Mouse (Mus musculus) cortical plate, adult 2 months (tissue): ENCODE measurements around the gene Gper1. TPM values are rescaled to one million over a fixed set of nuclear protein-coding genes. Genes with fewer than 3 reads are reported as not detected.

ENCODE experiments used
- H3K27ac ChIP-seq: fragments of 200-500 bp; 2 replicates; pipeline ENCODE4 v1.5.1; 2012; ENCODE audit warnings: low read length, control low read depth, inconsistent platforms; ENCODE audit not compliant: insufficient read depth
- H3K4me1 ChIP-seq: fragments of 200-500 bp; 2 replicates; pipeline ENCODE4 v1.6.1; 2011; ENCODE audit warnings: low read length; ENCODE audit not compliant: control insufficient read depth, insufficient read depth
- H3K4me3 ChIP-seq: fragments of 200-500 bp; 2 replicates; pipeline ENCODE4 v1.5.1; 2011; ENCODE audit warnings: mild to moderate bottlenecking, low read length, control low read depth; ENCODE audit not compliant: insufficient read depth
- CTCF ChIP-seq: fragments of 200-500 bp; IDR thresholded peaks from 2 replicates; pipeline ENCODE4 v1.5.1; 2011; ENCODE audit warnings: mild to moderate bottlenecking, control low read depth, low read length; ENCODE audit not compliant: insufficient read depth; ENCODE audit errors: extremely low read depth
- POLR2A ChIP-seq: fragments of 200-500 bp; IDR thresholded peaks from 2 replicates; pipeline ENCODE4 v1.6.1; 2011; ENCODE audit warnings: mild to moderate bottlenecking, low read length, control low read depth; ENCODE audit not compliant: insufficient read depth; ENCODE audit errors: extremely low read depth
- polyA plus RNA-seq: library from polyadenylated mRNA; depleted of rRNA; stranded (reverse); fragments of >200 nt; gene quantifications from 2 replicates; pipeline ENCODE4 v1.2.3, GENCODE M21; 2012

Gene Gper1
- polyA plus RNA-seq, 1 experiment = 4.8 TPM

GRCm38 (mm10) chr5:139409412-139409811 lies 13.5 kb upstream of the Gper1 start:
- Histone ChIP-seq H3K4me1 (no peaks in the 10 kb centered on the region; the same call in 1 of the 2 replicates), H3K27ac (peak overlapping the region; percentile 78), H3K4me3 (no peak overlapping the region)
- no peak for TF ChIP-seq POLR2A
- no peak for TF ChIP-seq CTCF

DNA sequence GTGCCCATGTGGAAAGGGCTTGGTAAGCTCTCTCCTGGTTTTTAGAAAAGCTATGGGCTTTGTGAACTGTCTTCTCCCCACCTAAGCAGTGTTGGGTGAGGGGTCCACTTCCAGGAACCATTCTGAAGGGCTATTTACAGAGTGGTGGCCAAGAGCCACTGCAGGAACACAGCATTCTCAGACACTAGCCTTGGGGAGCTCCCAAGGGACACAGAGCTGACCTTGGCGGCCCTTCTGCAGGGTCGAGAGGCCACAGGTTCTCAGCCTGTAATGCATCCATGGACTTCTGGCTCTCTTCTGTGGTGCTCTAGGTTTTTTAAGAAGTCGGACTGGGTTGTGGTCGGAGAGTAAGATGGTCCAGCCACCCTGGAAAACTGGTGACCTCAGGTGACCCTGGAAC lies 12.9 kb upstream of the Gper1 start:
- Histone ChIP-seq H3K4me1 (no peaks in the 10 kb centered on the region; the same call in 1 of the 2 replicates), H3K27ac (peak overlapping the region; percentile 78), H3K4me3 (no peak overlapping the region)
- TF ChIP-seq CTCF = no peak
- TF ChIP-seq POLR2A = no peak

- no peaks in the 10 kb centered on the region; the same call in 1 of the 2 replicates for H3K4me1 ChIP-seq
- no peak overlapping the region for H3K4me3 ChIP-seq
These were observed 11.8 kb upstream of the Gper1 start for GRCm38 (mm10) chr5:139411117-139411516.

GRCm38 (mm10) chr5:139411665-139412314 lies 11.2 kb upstream of the Gper1 start:
- Histone ChIP-seq H3K4me1 (no peaks in the 10 kb centered on the region; the same call in 1 of the 2 replicates), H3K4me3 (no peak overlapping the region), H3K27ac (no peak overlapping the region)
- TF ChIP-seq CTCF (no peak), POLR2A (no peak)

More at GRCm38 (mm10) chr5:139411117-139411516, 11.8 kb upstream of the Gper1 start:
- no peak overlapping the region for H3K27ac ChIP-seq
- TF ChIP-seq POLR2A = no peak

DNA sequence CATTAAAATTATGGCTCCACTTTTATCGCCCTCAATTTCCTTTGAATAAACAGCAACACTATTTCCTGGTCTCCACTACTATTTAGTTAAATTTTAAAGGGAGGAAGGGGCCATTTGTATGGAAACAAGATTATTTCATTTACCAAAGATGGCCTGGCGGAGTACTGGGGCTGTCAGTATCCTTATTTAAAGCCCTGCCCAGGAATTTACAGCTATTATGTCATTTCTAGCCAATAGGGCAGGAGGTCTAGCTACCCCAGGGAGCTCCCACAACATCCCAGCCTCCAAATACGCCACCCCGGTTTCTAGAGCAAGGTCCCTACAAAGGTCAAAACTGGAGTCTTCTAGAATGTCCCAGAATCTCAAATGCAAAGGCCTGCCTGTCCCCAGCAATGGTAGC lies 9.4 kb upstream of the Gper1 start:
- Histone ChIP-seq H3K4me1 (no peaks in the 10 kb centered on the region), H3K4me3 (no peak overlapping the region), H3K27ac (no peak overlapping the region)
- TF ChIP-seq CTCF (no peak), POLR2A (no peak)

DNA sequence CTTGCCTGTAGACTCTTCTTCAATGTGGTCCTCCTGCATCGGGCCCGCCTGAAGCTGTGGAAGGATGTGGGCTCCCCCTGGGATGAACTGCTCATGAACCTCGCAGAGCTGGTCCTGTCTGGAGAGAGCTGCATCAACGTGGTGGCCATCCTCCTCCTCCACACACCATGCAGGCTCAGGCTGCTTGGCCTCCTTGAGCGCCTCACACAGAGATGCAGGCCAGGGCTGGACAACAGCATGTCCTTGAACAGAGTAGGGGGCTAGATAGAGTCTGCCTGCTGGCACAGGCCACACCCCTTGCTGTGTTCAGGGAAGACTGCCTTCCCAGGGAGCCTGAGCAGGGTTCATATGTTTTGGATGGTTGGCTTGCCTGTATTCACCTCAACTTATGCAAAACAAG lies 8.0 kb upstream of the Gper1 start:
- H3K4me1 ChIP-seq = no peaks in the 10 kb centered on the region
- no peak overlapping the region for H3K4me3 ChIP-seq
- H3K27ac ChIP-seq = no peak overlapping the region
- no peak for TF ChIP-seq POLR2A
- TF ChIP-seq CTCF = no peak

GRCm38 (mm10) chr5:139416942-139417341 lies 6.0 kb upstream of the Gper1 start:
- Histone ChIP-seq H3K4me1 (no peaks in the 10 kb centered on the region), H3K4me3 (no peak overlapping the region), H3K27ac (no peak overlapping the region)
- TF ChIP-seq POLR2A (no peak), CTCF (no peak)

- 0 out of 2 replicates have a peak, but pooled peaks have one; percentile 9 for TF ChIP-seq CTCF
- no peak for TF ChIP-seq POLR2A
- H3K27ac ChIP-seq = no peak overlapping the region
- no peak overlapping the region for H3K4me3 ChIP-seq
- H3K4me1 ChIP-seq = no peaks in the 10 kb centered on the region
These were observed 5.5 kb upstream of the Gper1 start for GRCm38 (mm10) chr5:139417480-139417879.

DNA sequence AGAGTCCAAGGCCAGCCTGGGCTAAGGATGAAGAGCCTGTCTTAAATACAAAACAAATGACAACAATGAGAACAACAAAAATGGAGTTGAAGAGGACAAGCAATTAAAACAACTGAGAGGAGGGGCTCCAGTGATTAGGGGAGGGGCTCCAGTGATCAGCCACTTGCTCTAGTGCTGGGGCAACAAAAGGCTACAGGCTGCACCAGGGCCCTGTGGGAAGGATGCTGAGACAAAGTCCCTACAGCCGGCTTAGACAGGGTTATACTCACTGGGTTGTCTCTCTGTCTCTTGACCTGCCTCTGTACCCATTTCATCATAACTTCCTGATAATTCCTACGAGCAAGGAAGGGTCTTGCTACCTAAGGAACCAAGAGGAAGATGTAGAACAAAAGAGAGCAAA lies 4.8 kb upstream of the Gper1 start:
- TF ChIP-seq POLR2A = no peak
- no peak for TF ChIP-seq CTCF
- peaks cover under 1% of the 10 kb centered on the region; the same call in 1 of the 2 replicates for H3K4me1 ChIP-seq
- no peak overlapping the region for H3K27ac ChIP-seq

DNA sequence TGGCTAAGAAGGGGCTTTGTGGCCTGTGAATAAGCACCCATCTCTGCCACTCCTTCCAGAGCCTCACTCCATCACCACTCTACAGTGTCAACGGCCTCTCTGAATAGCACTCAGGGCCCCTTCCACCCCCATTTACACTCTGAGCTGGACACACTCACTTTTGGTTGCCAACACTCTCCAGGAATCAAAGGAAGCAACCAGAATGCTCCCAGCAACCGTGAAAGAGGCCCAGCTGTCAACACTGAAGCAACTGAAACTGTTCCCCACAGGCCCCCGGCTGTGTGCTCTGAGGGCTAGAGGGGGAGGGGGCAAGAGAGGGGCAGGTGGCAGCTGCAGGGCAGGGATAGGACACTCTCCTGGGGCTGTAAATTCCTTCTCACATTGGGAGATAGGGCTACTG lies 4.3 kb upstream of the Gper1 start:
- H3K4me3 ChIP-seq = no peak overlapping the region
- no peak overlapping the region for H3K27ac ChIP-seq
- TF ChIP-seq CTCF (no peak), POLR2A (no peak)
- peaks cover 3% of the 10 kb centered on the region; the same call in 1 of the 2 replicates for H3K4me1 ChIP-seq

More for the DNA sequence above, 4.8 kb upstream of the Gper1 start:
- H3K4me3 ChIP-seq = no peak overlapping the region
